Mouse (Mus musculus) heart, adult 2 months (tissue): ENCODE results near the gene Igf1. TPM values are rescaled to one million over a fixed set of nuclear protein-coding genes. Genes with fewer than 3 reads are reported as not detected.

Source experiments
- DNase-seq, 2 experiments: peaks; one replicate each; pipeline ENCODE4 v3.0.0; 2021
- H3K27ac ChIP-seq: fragments of 200-600 bp; 2 replicates; pipeline ENCODE4 v1.8.1; 2022
- H3K27me3 ChIP-seq: fragments of 200-500 bp; 2 replicates; pipeline ENCODE4 v1.6.1; 2012; ENCODE audit warnings: mild to moderate bottlenecking, low read length, inconsistent platforms, mixed read lengths; ENCODE audit not compliant: control insufficient read depth, insufficient read depth
- H3K36me3 ChIP-seq: fragments of 200-500 bp; 2 replicates; pipeline ENCODE4 v1.6.1; 2012; ENCODE audit warnings: low read length, inconsistent platforms; ENCODE audit not compliant: control insufficient read depth, insufficient read depth
- H3K4me1 ChIP-seq: fragments of 200-500 bp; 2 replicates; pipeline ENCODE4 v1.6.1; 2011; ENCODE audit warnings: low read length; ENCODE audit not compliant: control insufficient read depth, insufficient read depth
- H3K4me3 ChIP-seq: fragments of 200-600 bp; 2 replicates; pipeline ENCODE4 v1.8.1; 2022
- H3K79me2 ChIP-seq: fragments of 200-500 bp; replicated peaks from 2 replicates; pipeline ENCODE4 v1.6.1; 2012; ENCODE audit warnings: mild to moderate bottlenecking, inconsistent platforms, low read length, moderate library complexity, mixed read lengths; ENCODE audit not compliant: control insufficient read depth, insufficient read depth
- H3K9ac ChIP-seq: fragments of 200-500 bp; 2 replicates; pipeline ENCODE4 v1.6.1; 2012; ENCODE audit warnings: low read depth, mild to moderate bottlenecking, control low read depth, inconsistent platforms, low read length, mixed read lengths
- CTCF ChIP-seq: fragments of 200-600 bp; IDR thresholded peaks from 2 replicates; pipeline ENCODE4 v1.8.1; 2022; ENCODE audit warnings: antibody characterized with exemption, mild to moderate bottlenecking, moderate library complexity
- EP300 ChIP-seq: fragments of 200-500 bp; IDR thresholded peaks from 2 replicates; pipeline ENCODE4 v1.6.1; 2011; ENCODE audit warnings: low read depth, low read length, control low read depth; ENCODE audit not compliant: insufficient read depth
- POLR2A ChIP-seq: fragments of 200-500 bp; IDR thresholded peaks from 2 replicates; pipeline ENCODE4 v1.6.1; 2011; ENCODE audit warnings: mild to moderate bottlenecking, low read depth, low read length, control low read depth; ENCODE audit not compliant: insufficient read depth
- WGBS: fragments of 180-500 bp; shearing (Covaris S2); methylation state at CpG from one replicate; pipeline ENCODE4 v1.1.7; 2018; 5-methylcytosine and 5-hydroxymethylcytosine counted together
- intact Hi-C: fragments of 180-260 bp; cut with DNase I; formaldehyde crosslinking; loops from one replicate; pipeline ENCODE4 v1.15.1; 2025
- polyA plus RNA-seq: library from polyadenylated mRNA; depleted of rRNA; stranded (reverse); fragments of >200 nt; gene quantifications from 2 replicates; pipeline ENCODE4 v1.2.3, GENCODE M21; 2012
- total RNA-seq, 2 experiments: library from RNA; stranded (reverse); gene quantifications; 2 replicates each; pipeline ENCODE4 v1.2.3; 2021

The Igf1 gene
- total and polyA plus RNA-seq, 3 experiments, result 11.7 to 16.9 (median 15.7) TPM

GRCm38 (mm10) chr10:87895351-87895750 is 37.3 kb downstream of the Igf1 start:
- no peaks in the 10 kb centered on the region for H3K36me3 ChIP-seq
- no peak overlapping the region for H3K9ac ChIP-seq
- H3K27me3 ChIP-seq, result no peaks in the 10 kb centered on the region
- H3K27ac ChIP-seq, result no peak overlapping the region
- DNase-seq, result no peak
- intact Hi-C loops, result no loop called here
- 89% methylated on average over 2 of the region's 2 CpGs for WGBS
- H3K4me1 ChIP-seq, result peaks cover 6% of the 10 kb centered on the region
- H3K79me2 ChIP-seq, result no peaks in the 10 kb centered on the region; the same call in 1 of the 2 replicates
- TF ChIP-seq CTCF, result no peak
- no peak for TF ChIP-seq POLR2A
- no peak for TF ChIP-seq EP300
- H3K4me3 ChIP-seq, result no peak overlapping the region

- H3K36me3 ChIP-seq, result no peaks in the 10 kb centered on the region
- WGBS, result 96% methylated on average over 4 of the region's 4 CpGs
- no peak overlapping the region for H3K9ac ChIP-seq
- no peak for DNase-seq
- intact Hi-C loops, result no loop called here
- TF ChIP-seq EP300 (no peak), POLR2A (no peak), CTCF (no peak)
- no peak overlapping the region for H3K4me3 ChIP-seq
- H3K4me1 ChIP-seq, result peaks cover 7% of the 10 kb centered on the region
- no peaks in the 10 kb centered on the region; the same call in 1 of the 2 replicates for H3K79me2 ChIP-seq
- no peaks in the 10 kb centered on the region for H3K27me3 ChIP-seq
- H3K27ac ChIP-seq, result no peak overlapping the region
These were observed 39.3 kb downstream of the Igf1 start for GRCm38 (mm10) chr10:87897331-87897730.

- 93% methylated on average over 3 of the region's 3 CpGs for WGBS
- no peak overlapping the region for H3K4me3 ChIP-seq
- H3K27me3 ChIP-seq, result no peaks in the 10 kb centered on the region
- H3K4me1 ChIP-seq, result peaks cover 3% of the 10 kb centered on the region
- TF ChIP-seq CTCF, result no peak
- no peak for TF ChIP-seq POLR2A
- TF ChIP-seq EP300, result no peak
- no peaks in the 10 kb centered on the region for H3K36me3 ChIP-seq
- H3K9ac ChIP-seq, result no peak overlapping the region
- H3K27ac ChIP-seq, result no peak overlapping the region
- DNase-seq, result no peak
- intact Hi-C loops, result no loop called here
- no peaks in the 10 kb centered on the region; the same call in 1 of the 2 replicates for H3K79me2 ChIP-seq
These were observed 40.8 kb downstream of the Igf1 start for GRCm38 (mm10) chr10:87898826-87899225.

GRCm38 (mm10) chr10:87901916-87902315 is 43.9 kb downstream of the Igf1 start:
- H3K4me1 ChIP-seq, result peaks cover 5% of the 10 kb centered on the region
- intact Hi-C loops, result no loop called here
- H3K27ac ChIP-seq, result peak overlapping the region; percentile 6; the same call in 1 of the 2 replicates
- H3K36me3 ChIP-seq, result no peaks in the 10 kb centered on the region
- no peaks in the 10 kb centered on the region for H3K27me3 ChIP-seq
- H3K9ac ChIP-seq, result no peak overlapping the region
- H3K79me2 ChIP-seq, result no peaks in the 10 kb centered on the region; the same call in 1 of the 2 replicates
- 57% methylated on average over 7 of the region's 7 CpGs for WGBS
- TF ChIP-seq POLR2A (no peak), CTCF (no peak), EP300 (no peak)
- H3K4me3 ChIP-seq, result no peak overlapping the region
- DNase-seq, result peak; percentile 42 to 49

DNA sequence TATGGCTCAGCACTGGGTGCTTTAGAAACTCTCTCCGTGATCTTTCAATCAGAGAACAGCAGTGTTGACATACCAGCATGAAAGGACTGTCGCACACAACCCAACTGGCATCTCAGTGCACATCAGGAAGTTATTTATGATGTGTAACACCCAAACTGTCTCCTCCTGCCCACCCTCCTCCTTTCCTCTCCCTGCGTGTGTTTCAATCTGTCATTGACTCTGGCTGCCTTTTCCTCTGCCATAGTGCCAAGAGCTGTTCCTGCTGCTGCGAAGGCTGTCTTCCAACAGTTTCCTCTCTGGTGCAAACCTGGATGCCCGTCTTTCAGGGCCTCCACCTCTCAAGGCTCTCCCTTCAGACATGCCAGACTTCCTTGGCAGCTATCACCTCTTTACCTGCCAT is 46.3 kb downstream of the Igf1 start:
- 49% methylated on average over 5 of the region's 5 CpGs for WGBS
- Histone ChIP-seq H3K27ac (no peak overlapping the region), H3K79me2 (no peaks in the 10 kb centered on the region), H3K36me3 (no peaks in the 10 kb centered on the region), H3K27me3 (no peaks in the 10 kb centered on the region), H3K9ac (no peak overlapping the region), H3K4me3 (no peak overlapping the region), H3K4me1 (peaks cover 5% of the 10 kb centered on the region)
- intact Hi-C loops, result no loop called here
- TF ChIP-seq CTCF (no peak), EP300 (no peak), POLR2A (no peak)
- no peak for DNase-seq

DNA sequence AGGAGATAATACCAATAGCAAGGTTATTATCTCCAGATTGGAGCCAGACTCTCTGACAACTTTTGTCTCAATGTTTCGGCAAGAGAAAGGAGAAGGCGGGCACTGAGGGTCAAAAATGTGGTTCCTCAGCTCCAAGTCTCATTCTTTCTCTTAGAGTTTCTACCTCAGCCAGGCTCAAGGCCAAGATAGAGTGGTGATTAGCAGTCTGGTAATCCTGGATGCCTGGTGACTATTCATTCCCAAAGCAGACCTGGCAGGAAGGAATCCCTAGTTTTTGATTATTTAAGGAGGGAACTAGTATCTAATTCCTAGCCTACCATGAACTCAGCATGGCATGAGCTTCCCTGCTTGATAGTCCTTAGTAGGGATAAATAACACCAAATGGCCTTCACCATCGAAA is 47.0 kb downstream of the Igf1 start:
- no peak overlapping the region for H3K27ac ChIP-seq
- DNase-seq, result no peak
- H3K4me3 ChIP-seq, result no peak overlapping the region
- H3K79me2 ChIP-seq, result no peaks in the 10 kb centered on the region
- H3K36me3 ChIP-seq, result no peaks in the 10 kb centered on the region
- WGBS, result 85% methylated on average over 3 of the region's 3 CpGs
- TF ChIP-seq CTCF (no peak), EP300 (no peak), POLR2A (no peak)
- H3K4me1 ChIP-seq, result peaks cover 5% of the 10 kb centered on the region
- intact Hi-C loops, result no loop called here
- no peaks in the 10 kb centered on the region for H3K27me3 ChIP-seq
- H3K9ac ChIP-seq, result no peak overlapping the region

- TF ChIP-seq CTCF (no peak), POLR2A (no peak)
- 81% methylated on average over 3 of the region's 3 CpGs for WGBS
- intact Hi-C loops, result no loop called here
These were observed 48.1 kb downstream of the Igf1 start for GRCm38 (mm10) chr10:87906121-87906520.

More at GRCm38 (mm10) chr10:87906121-87906520, 48.1 kb downstream of the Igf1 start:
- no peaks in the 10 kb centered on the region for H3K36me3 ChIP-seq
- H3K9ac ChIP-seq, result no peak overlapping the region
- peaks cover 5% of the 10 kb centered on the region for H3K4me1 ChIP-seq
- H3K27me3 ChIP-seq, result no peaks in the 10 kb centered on the region
- DNase-seq, result no peak
- H3K27ac ChIP-seq, result no peak overlapping the region
- H3K79me2 ChIP-seq, result no peaks in the 10 kb centered on the region
- H3K4me3 ChIP-seq, result no peak overlapping the region
